Mouse (Mus musculus) urinary bladder, postnatal 14 days (tissue): Measurements from ENCODE around the gene Zmynd8.

Experiments
- DNase-seq: peaks from one replicate; pipeline ENCODE4 v3.0.0; 2021; ENCODE audit warnings: low spot score

Zmynd8 gene

DNA sequence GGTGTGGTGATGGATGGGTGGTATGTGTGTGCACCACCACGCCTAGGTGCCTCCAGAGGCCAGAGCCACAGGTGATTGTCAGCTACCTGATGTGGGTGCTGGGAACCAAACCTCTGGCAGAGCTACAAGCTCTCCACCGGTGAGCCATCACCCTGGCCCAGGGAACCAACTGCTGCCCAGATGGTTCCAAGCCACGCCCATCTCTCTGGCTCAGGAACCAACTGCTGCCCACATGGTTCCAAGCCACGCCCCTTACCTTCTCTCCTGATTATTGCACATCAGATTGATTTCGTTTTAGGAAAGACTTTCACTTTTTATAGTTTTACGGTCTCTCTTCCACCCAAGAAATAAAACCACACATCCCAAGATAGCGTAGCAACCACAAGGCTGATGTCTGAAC is 150.8 kb downstream of the Zmynd8 start:
- DNase-seq: peak; percentile 27

DNA sequence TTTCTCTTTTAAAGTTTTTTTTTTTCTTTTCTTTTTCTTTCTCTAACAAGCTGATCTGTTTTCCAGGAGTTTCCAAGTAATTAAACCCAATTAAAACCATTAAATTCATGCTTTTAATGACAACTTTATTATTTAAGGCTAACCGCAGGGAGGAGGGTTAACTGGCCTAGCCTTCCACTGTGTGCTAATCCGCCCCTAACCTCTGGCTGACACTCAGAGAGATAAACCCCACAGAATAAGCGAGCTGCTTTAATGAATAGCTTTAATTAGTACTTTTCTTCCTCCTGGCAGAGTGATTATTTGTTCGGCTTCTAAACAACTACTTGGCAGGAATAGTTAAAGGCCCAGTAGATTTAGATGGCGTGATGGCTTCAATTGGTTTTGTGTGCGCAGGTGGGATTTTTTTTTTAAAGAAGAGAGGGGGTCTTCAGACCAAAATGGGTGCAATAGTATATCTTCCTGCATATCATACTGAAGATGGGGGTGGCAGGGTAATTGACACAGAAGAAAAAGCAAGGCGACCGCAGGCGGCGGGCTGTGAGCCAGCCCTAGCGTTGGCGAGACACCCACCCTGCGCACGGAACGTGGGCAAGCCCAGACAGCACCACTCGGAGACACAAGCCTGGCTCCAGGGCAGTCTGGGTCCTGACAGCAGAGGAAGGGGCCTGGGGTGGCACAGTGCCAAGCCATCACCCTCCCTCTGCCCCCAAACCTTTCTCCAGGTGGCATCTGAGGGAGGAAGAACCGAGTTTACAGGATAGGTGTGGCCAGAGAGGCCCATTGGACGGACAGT is 153.3 kb downstream of the Zmynd8 start:
- DNase-seq: no peak

DNA sequence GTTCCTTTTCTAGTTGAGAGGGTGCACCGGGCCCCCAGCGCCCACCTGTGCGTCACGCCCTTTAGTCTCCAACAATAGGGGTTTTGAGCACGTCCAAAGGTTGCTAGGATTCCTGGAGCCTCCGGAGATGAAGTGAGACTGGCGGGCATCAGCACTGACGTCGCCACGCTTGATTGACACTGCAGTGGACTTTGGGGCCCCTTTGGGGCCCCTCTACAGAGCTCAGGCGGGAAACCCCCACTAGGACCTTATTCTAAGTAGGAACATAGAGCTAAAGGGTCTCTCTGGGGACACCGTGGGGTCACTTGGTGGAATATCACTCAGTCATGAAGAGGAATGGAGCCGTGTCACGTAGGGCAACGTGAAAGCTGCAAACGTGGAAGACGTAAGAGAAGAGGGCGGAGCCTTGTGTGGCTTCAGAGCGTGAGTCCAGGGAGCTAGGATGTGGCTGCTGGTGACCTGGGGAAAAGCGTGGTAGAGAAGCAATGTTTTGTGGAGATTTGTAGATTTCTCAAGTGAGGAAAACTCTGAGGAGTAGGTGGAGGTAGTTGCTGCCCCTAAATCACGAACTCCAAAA is 156.5 kb downstream of the Zmynd8 start:
- no peak for DNase-seq

DNA sequence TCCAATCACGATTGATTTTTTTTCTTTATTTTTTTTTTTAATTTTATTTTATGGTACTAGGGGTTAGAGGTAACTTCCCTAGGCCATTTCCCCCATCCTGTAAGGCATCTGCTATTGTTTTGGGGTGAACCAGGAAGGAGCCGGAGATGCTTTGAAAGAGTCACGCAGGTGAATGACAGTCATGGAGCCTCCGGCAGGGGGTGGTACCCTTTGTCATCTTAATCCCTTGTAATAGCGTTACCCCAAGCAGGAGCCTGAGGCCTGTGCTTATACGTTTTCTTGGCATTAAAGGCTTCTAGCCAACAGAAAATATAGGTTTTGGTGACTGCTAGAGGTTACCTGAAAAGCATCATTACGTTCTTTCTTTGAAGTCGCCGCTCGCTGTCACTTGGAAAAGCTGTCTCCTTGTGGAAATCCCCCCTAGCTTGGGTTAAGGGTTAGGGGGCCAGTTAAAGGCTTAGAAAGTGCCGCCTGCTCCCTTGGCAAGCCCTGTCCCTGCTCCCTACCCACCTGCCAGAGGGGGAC is 157.2 kb downstream of the Zmynd8 start:
- no peak for DNase-seq

DNA sequence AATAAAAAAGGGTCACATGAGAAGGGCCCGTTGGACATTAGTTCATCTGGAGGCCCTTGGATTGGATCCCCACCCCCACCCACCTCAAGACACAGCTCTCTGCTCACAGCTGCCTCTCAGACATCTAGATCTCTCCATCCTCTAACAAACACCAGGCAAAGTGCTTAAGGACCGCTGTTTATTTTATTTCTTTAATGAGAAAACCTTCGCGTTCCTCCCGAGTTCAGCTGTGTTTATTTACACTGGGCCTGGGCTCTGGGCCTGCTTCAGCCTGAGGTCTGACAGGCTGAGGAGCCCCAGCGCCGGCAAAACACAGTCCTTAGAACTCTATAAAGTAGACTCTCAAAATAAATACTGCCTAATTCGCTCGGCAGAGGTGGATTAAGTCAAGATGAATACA is 157.8 kb downstream of the Zmynd8 start:
- DNase-seq: no peak

DNA sequence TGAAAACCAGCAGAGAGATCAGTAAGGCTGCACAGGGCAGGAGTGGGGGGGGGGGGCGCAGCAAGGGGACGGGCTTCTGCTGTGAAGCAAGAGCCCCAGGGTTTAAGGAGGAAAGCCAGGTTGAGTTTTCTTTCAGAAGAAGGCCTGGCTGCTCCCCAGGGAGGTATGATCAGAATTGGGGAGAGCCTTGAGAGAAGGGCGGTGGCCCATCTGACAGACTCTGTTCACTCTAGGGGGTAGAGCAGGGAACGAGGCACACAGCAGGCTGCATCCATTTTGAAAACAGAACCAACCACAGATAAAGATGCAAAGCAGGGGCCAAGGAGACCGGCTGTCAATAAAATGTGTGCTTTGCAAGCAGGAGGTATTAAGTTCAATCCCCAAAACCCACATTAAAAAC is 158.4 kb downstream of the Zmynd8 start:
- DNase-seq: no peak

DNA sequence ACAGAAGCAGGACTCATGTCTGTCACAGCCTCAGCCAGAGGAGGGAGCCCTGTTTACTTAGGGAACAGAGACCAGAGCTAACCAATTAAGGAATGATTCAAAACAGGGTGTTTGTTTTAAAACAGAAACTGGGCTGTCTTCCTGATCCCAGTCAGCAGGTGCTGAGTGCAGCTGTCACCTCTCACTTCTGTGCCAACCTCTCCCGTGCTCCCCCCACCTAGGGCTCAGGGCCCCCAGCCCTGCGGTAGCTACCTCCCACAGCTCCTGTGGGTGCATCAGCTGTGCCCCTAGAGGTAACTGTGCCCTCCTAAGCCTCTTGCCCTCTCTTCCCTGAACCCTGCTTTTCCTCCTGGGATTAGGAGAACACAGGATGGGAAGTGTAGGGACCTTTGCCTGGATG is 162.5 kb downstream of the Zmynd8 start:
- no peak for DNase-seq
